In genomic region chr13:28933375-28933774, GRCm38 (mm10) we compare ENCODE assay signal across 19 mouse cellular contexts. TPM values are rescaled to one million over a fixed set of nuclear protein-coding genes. Genes with fewer than 3 reads are reported as not detected.
DNase-seq lines count a peak whose midpoint lies in the region; ATAC-seq lines count a peak whose summit lies in the region.
"Had no signal": no experiment of that assay in that cellular context is flagged by ENCODE, and none has a peak within 500 bp of the region (broad histone marks: within the 10 kb centered on the region; RNA-seq: fewer than 3 reads in every experiment).

No protein-coding gene starts in this region.

- no peaks in the 10 kb centered on the region for H3K27me3 ChIP-seq in kidney, embryonic 14.5 days (ENCODE audit: control insufficient read depth, insufficient read depth, low read length)
- H3K27me3 ChIP-seq in limb, embryonic 10.5 days (ENCODE audit: low read depth, poor library complexity, severe bottlenecking), result no peaks in the 10 kb centered on the region
- H3K27me3 ChIP-seq: CH12.LX; limb, embryonic 15.5 days; lung, embryonic 15.5 days; midbrain, embryonic 12.5 days; neural tube, embryonic 13.5 days; stomach, embryonic 15.5 days had no signal

- peak; percentile 62 for DNase-seq in kidney, adult 11 months
- DNase-seq in adrenal gland, postnatal 25 days, result peak; percentile 33
- DNase-seq in gastrocnemius, postnatal 14 days, result peak; percentile 58
- DNase-seq in heart, postnatal 25 days (ENCODE audit: low spot score), result peak; percentile 47
- DNase-seq in MN1 (ENCODE audit: low spot score), result no peak
- DNase-seq in limb, embryonic 10.5 days (ENCODE audit: low spot score), result no peak
- no peak for DNase-seq in frontal cortex, adult 2 months (ENCODE audit: extremely low spot score in 1 of 2, low spot score in 1 of 2)
- DNase-seq: cerebellum, adult 9-10 months; right cerebral cortex, postnatal 25 days had no signal

- H3K9me3 ChIP-seq in kidney, embryonic 14.5 days (ENCODE audit: control insufficient read depth, low read length), result no peaks in the 10 kb centered on the region
- no peaks in the 10 kb centered on the region for H3K9me3 ChIP-seq in limb, embryonic 10.5 days (replicated peaks)
- H3K9me3 ChIP-seq: embryonic facial prominence, embryonic 10.5 days; hindbrain, embryonic 10.5 days; limb, embryonic 15.5 days; lung, embryonic 15.5 days; midbrain, embryonic 12.5 days; neural tube, embryonic 13.5 days; stomach, embryonic 15.5 days had no signal

- H3K27ac ChIP-seq in kidney, embryonic 14.5 days (ENCODE audit: low read depth, low read length), result no peak overlapping the region
- H3K27ac ChIP-seq in limb, embryonic 10.5 days, result no peak overlapping the region
- H3K27ac ChIP-seq: embryonic facial prominence, embryonic 10.5 days; hindbrain, embryonic 10.5 days; limb, embryonic 15.5 days; lung, embryonic 15.5 days; midbrain, embryonic 12.5 days; neural tube, embryonic 13.5 days; stomach, embryonic 15.5 days had no signal

- H3K4me2 ChIP-seq in kidney, embryonic 14.5 days (replicated peaks; ENCODE audit: low read depth, low read length), result no peak overlapping the region
- H3K4me2 ChIP-seq: limb, embryonic 15.5 days; lung, embryonic 15.5 days; midbrain, embryonic 12.5 days; neural tube, embryonic 13.5 days; stomach, embryonic 15.5 days had no signal

- 94% methylated on average over 8 of the region's 8 CpGs for WGBS in kidney, embryonic 14.5 days
- WGBS in limb, embryonic 10.5 days, result 95% methylated on average over 8 of the region's 8 CpGs

- intact Hi-C loops in gastrocnemius, postnatal 14 days (cut with DNase I; ENCODE audit: low total_unique reads), result no loop called here
- intact Hi-C loops in heart, postnatal 25 days (cut with DNase I), result loop anchor here (1.0 to 2.0 kb wide), 2 partner anchors 15 to 513 kb away; no protein-coding TSS in a partner anchor

- H3K36me3 ChIP-seq in kidney, embryonic 14.5 days (ENCODE audit: control insufficient read depth, insufficient read depth, low read length), result no peaks in the 10 kb centered on the region
- H3K36me3 ChIP-seq in limb, embryonic 10.5 days, result no peaks in the 10 kb centered on the region
- H3K36me3 ChIP-seq: embryonic facial prominence, embryonic 10.5 days; hindbrain, embryonic 10.5 days; limb, embryonic 15.5 days; lung, embryonic 15.5 days; midbrain, embryonic 12.5 days; neural tube, embryonic 13.5 days; stomach, embryonic 15.5 days had no signal

- no peak overlapping the region for H3K9ac ChIP-seq in kidney, embryonic 14.5 days (ENCODE audit: low read depth, low read length)
- H3K9ac ChIP-seq: limb, embryonic 15.5 days; lung, embryonic 15.5 days; midbrain, embryonic 12.5 days; neural tube, embryonic 13.5 days; stomach, embryonic 15.5 days had no signal

- H3K4me1 ChIP-seq in kidney, embryonic 14.5 days (ENCODE audit: control insufficient read depth, insufficient read depth, low read length), result no peaks in the 10 kb centered on the region
- H3K4me1 ChIP-seq in limb, embryonic 10.5 days, result peaks cover 21% of the 10 kb centered on the region
- H3K4me1 ChIP-seq: lung, embryonic 15.5 days; neural tube, embryonic 13.5 days; stomach, embryonic 15.5 days had no signal

- no peak overlapping the region for H3K4me3 ChIP-seq in kidney, embryonic 14.5 days (ENCODE audit: low read length)
- no peak overlapping the region for H3K4me3 ChIP-seq in limb, embryonic 10.5 days
- H3K4me3 ChIP-seq: embryonic facial prominence, embryonic 10.5 days; hindbrain, embryonic 10.5 days; limb, embryonic 15.5 days; lung, embryonic 15.5 days; midbrain, embryonic 12.5 days; neural tube, embryonic 13.5 days; stomach, embryonic 15.5 days had no signal

- no peak for ATAC-seq in kidney, embryonic 14.5 days (ENCODE audit: low FRiP score, low TSS enrichment)
- ATAC-seq: intestine, postnatal 0 days had no signal

RNA-seq across cellular contexts. Expression of gene Sox4, which starts 20.1 kb away (rescaled TPM):
- 75.1 and 100 TPM in 2 replicates for polyA plus RNA-seq in kidney, embryonic 14.5 days (2014; fragmentation: Nextera tagmentation; extraction: Ambion mirVana)
- 32.8 and 33.5 TPM in 2 replicates for total RNA-seq in adrenal gland, postnatal 25 days (2021)
- total RNA-seq in gastrocnemius, postnatal 14 days (2021), result 10 to 100 TPM; 12.0 to 22.4 TPM
- 10 to 100 TPM; 21.3 to 41.6 TPM for total RNA-seq in heart, postnatal 25 days (2021)
- 53.9 and 72.0 TPM in 2 replicates for polyA plus RNA-seq in limb, embryonic 10.5 days (2016; fragmentation: Nextera tagmentation; extraction: Ambion mirVana)
- polyA plus RNA-seq in frontal cortex, adult 2 months (2012; rRNA removed), result 35.5 and 41.6 TPM in 2 replicates
- total RNA-seq: CH12.LX had no signal

Comparison
In these comparisons a context has a peak if more than half of its experiments do, and no peak if none do; other contexts are left out.
1. DNase-seq: peak in kidney, adult 11 months (single experiment), adrenal gland, postnatal 25 days (single experiment), gastrocnemius, postnatal 14 days (single experiment) and heart, postnatal 25 days (single experiment); none in MN1 (single experiment), limb, embryonic 10.5 days (single experiment) and frontal cortex, adult 2 months (0 of 2).